Mouse (Mus musculus) forebrain, postnatal 0 days (tissue): ENCODE measurements around the gene Avpr1b. TPM values are rescaled to one million over a fixed set of nuclear protein-coding genes. Genes with fewer than 3 reads are reported as not detected.
"Not testable (repeated sequence)": the region's sequence is repeated elsewhere in the genome, so short reads cannot be mapped to it uniquely, and the experiment has no call there.

Experiments used
- ATAC-seq: fragments of 200-750 bp; cut with Nextera tagmentation; 2 replicates; pipeline ENCODE4 v1.8.0; 2017; ENCODE audit warnings: mild to moderate bottlenecking, moderate library complexity
- DNase-seq: peaks from one replicate; pipeline ENCODE4 v3.0.0-alpha.2; 2015
- H3K27ac ChIP-seq: fragments of 300-500 bp; sonication (generic); 2 replicates; pipeline ENCODE4 v1.5.1; 2014; ENCODE audit warnings: low read depth, mild to moderate bottlenecking, antibody characterized with exemption, low read length, moderate library complexity, mixed read lengths
- H3K27me3 ChIP-seq: fragments of 300-500 bp; sonication (generic); 2 replicates; pipeline ENCODE4 v1.6.1; 2014; ENCODE audit warnings: mild to moderate bottlenecking, low read length, mixed read lengths; ENCODE audit not compliant: insufficient read depth
- H3K36me3 ChIP-seq: fragments of 300-500 bp; sonication (generic); 2 replicates; pipeline ENCODE4 v1.6.1; 2014; ENCODE audit warnings: mild to moderate bottlenecking, moderate library complexity; ENCODE audit not compliant: insufficient read depth
- H3K4me1 ChIP-seq: fragments of 300-500 bp; sonication (generic); 2 replicates; pipeline ENCODE4 v1.6.1; 2014; ENCODE audit warnings: antibody characterized with exemption; ENCODE audit not compliant: insufficient read depth
- H3K4me2 ChIP-seq: fragments of 300-500 bp; sonication (generic); 2 replicates; pipeline ENCODE4 v1.6.1; 2014; ENCODE audit warnings: low read depth, mild to moderate bottlenecking, moderate library complexity
- H3K4me3 ChIP-seq: fragments of 300-500 bp; sonication (generic); 2 replicates; pipeline ENCODE4 v1.5.1; 2014; ENCODE audit warnings: low read depth, low read length, mixed read lengths
- H3K9ac ChIP-seq: fragments of 300-500 bp; sonication (generic); 2 replicates; pipeline ENCODE4 v1.6.1; 2014; ENCODE audit warnings: mild to moderate bottlenecking
- H3K9me3 ChIP-seq: fragments of 300-500 bp; sonication (generic); 2 replicates; pipeline ENCODE4 v1.6.1; 2016; ENCODE audit warnings: low read length
- CTCF ChIP-seq: sonication (generic); IDR thresholded peaks from 2 replicates; pipeline ENCODE4 v1.5.1; 2016; ENCODE audit warnings: antibody characterized with exemption, control low read depth, low read depth
- WGBS: fragments of 180-500 bp; shearing (Covaris S2); extraction: QIAGEN DNeasy Blood & Tissue Kit; methylation state at CpG from one replicate; pipeline ENCODE4 v1.1.7; 2014; 5-methylcytosine and 5-hydroxymethylcytosine counted together
- polyA plus RNA-seq: library from polyadenylated mRNA; unstranded; fragments of >200 nt; fragmentation: Nextera tagmentation; extraction: Ambion mirVana; gene quantifications from 2 replicates; pipeline ENCODE4 v1.2.1, GENCODE M21; 2015
- total RNA-seq: library from RNA; depleted of rRNA; stranded (reverse); fragments of >200 nt; gene quantifications from 2 replicates; pipeline ENCODE4 v1.2.3, GENCODE M21; 2014

Gene Avpr1b
- total and polyA plus RNA-seq, 2 experiments from 2014 or later: not detected

GRCm38 (mm10) chr1:131618576-131618975, 19.5 kb downstream of the Avpr1b start:
- Histone ChIP-seq H3K27ac (no peak overlapping the region), H3K4me2 (no peak overlapping the region), H3K9ac (no peak overlapping the region), H3K4me1 (no peaks in the 10 kb centered on the region), H3K9me3 (no peaks in the 10 kb centered on the region), H3K27me3 (no peaks in the 10 kb centered on the region), H3K4me3 (no peak overlapping the region), H3K36me3 (no peaks in the 10 kb centered on the region)
- WGBS: 83% methylated on average over 1 of the region's 1 CpGs
- DNase-seq (peak; percentile 9), ATAC-seq (no peak)
- TF ChIP-seq CTCF: peak; percentile 33; the same call in 1 of the 2 replicates

DNA sequence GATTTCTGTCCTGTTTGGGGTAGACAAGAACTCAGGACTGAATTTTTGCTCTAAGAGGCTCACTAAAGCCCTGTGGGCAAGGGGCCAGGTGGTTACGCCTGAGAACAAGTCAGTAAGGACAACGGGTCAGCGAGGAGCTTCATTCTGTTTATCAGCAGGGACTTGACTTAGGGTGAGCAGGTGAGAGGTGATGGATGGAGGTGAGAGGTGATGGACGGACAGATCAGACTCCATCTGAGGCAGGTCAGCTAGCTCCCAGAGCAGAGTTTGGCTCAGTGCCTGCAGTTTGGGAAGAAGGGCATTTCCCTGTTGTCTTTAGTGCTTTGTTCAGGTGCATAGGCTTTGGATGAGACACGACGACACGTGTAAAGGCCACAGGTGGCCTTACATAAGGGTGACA, 20.3 kb downstream of the Avpr1b start:
- Histone ChIP-seq H3K4me1 (no peaks in the 10 kb centered on the region), H3K4me3 (no peak overlapping the region), H3K9ac (no peak overlapping the region), H3K9me3 (no peaks in the 10 kb centered on the region), H3K27me3 (no peaks in the 10 kb centered on the region), H3K27ac (no peak overlapping the region), H3K4me2 (no peak overlapping the region), H3K36me3 (no peaks in the 10 kb centered on the region)
- 93% methylated on average over 7 of the region's 7 CpGs for WGBS
- no peak for TF ChIP-seq CTCF
- no peak for ATAC-seq
- no peak for DNase-seq

DNA sequence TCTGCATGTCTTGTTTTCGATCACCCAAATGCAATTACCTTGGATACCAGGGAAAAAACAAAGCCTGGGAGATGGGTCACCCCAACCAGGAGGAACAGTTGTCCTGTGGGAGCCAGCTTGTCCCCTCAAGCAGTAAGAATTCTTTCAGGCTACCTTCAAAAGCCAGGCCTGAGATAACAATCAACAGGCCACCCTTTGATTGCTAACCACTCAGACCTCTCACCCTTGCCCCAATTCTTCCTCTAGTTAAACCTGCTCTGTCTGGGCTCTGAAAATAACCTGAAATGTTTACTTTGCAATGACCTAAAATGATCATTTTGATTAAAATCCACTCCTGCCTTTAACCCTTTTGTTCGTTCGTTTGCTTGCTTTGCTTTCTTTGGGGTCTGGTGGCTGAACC, 24.6 kb downstream of the Avpr1b start:
- Histone ChIP-seq H3K27me3 (no peaks in the 10 kb centered on the region), H3K36me3 (no peaks in the 10 kb centered on the region), H3K27ac (no peak overlapping the region), H3K9me3 (no peaks in the 10 kb centered on the region), H3K4me1 (no peaks in the 10 kb centered on the region), H3K9ac (no peak overlapping the region), H3K4me2 (no peak overlapping the region), H3K4me3 (no peak overlapping the region)
- TF ChIP-seq CTCF: no peak
- ATAC-seq (no peak), DNase-seq (no peak)
- WGBS: 93% methylated on average over 3 of the region's 3 CpGs

GRCm38 (mm10) chr1:131624175-131624835, 25.3 kb downstream of the Avpr1b start:
- no peak overlapping the region for H3K27ac ChIP-seq
- no peaks in the 10 kb centered on the region for H3K4me1 ChIP-seq
- no peaks in the 10 kb centered on the region for H3K36me3 ChIP-seq
- WGBS: 70% methylated on average over 3 of the region's 3 CpGs
- H3K4me2 ChIP-seq: no peak overlapping the region
- no peak for DNase-seq
- H3K27me3 ChIP-seq: no peaks in the 10 kb centered on the region
- H3K9me3 ChIP-seq: no peaks in the 10 kb centered on the region
- H3K4me3 ChIP-seq: no peak overlapping the region
- no peak for TF ChIP-seq CTCF
- ATAC-seq: no peak
- no peak overlapping the region for H3K9ac ChIP-seq

DNA sequence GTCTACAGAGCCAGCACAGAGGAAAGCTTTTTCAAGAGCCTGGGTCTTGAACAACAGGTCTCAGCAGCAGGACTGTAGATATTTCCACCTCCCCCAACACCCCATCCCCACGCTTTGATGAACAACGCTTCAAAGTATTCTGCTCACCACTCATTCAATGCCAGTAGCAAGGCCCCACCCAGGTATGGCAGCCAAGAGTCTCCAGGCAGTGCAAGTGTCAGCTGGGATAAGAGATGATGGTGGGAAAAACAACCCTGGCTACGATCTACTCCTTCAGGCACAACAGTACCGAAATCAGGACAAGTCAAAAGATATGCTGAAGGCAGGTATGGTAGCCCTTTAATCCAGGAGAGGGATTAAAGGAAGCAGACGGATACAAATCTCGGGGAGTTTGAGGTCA, 27.2 kb downstream of the Avpr1b start:
- Histone ChIP-seq H3K36me3 (no peaks in the 10 kb centered on the region), H3K9ac (no peak overlapping the region), H3K4me2 (no peak overlapping the region), H3K4me1 (no peaks in the 10 kb centered on the region), H3K4me3 (no peak overlapping the region), H3K9me3 (no peaks in the 10 kb centered on the region), H3K27ac (no peak overlapping the region), H3K27me3 (no peaks in the 10 kb centered on the region)
- TF ChIP-seq CTCF: no peak
- DNase-seq (no peak), ATAC-seq (no peak)
- 92% methylated on average over 6 of the region's 6 CpGs for WGBS

- H3K4me3 ChIP-seq, ATAC-seq, H3K4me2 ChIP-seq, H3K27me3 ChIP-seq, H3K4me1 ChIP-seq, H3K9me3 ChIP-seq, H3K27ac ChIP-seq, H3K9ac ChIP-seq, H3K36me3 ChIP-seq: not testable (repeated sequence)
- WGBS: 24% methylated on average over 6 of the region's 6 CpGs
- DNase-seq: peak; percentile 29
These were observed 33.2 kb downstream of the Avpr1b start for GRCm38 (mm10) chr1:131632216-131632615.

GRCm38 (mm10) chr1:131634495-131634894, 35.5 kb downstream of the Avpr1b start:
- ATAC-seq (no peak), DNase-seq (no peak)
- TF ChIP-seq CTCF: no peak

More at GRCm38 (mm10) chr1:131634495-131634894, 35.5 kb downstream of the Avpr1b start:
- no peaks in the 10 kb centered on the region for H3K4me1 ChIP-seq
- H3K9me3 ChIP-seq: no peaks in the 10 kb centered on the region
- no peak overlapping the region for H3K27ac ChIP-seq
- no peak overlapping the region for H3K4me2 ChIP-seq
- H3K4me3 ChIP-seq: no peak overlapping the region
- H3K27me3 ChIP-seq: no peaks in the 10 kb centered on the region
- H3K9ac ChIP-seq: no peak overlapping the region
- no peaks in the 10 kb centered on the region for H3K36me3 ChIP-seq
